Mouse (Mus musculus): Measurements from ENCODE around the gene Lyl1. TPM values are rescaled to one million over a fixed set of nuclear protein-coding genes. Genes with fewer than 3 reads are reported as not detected.

The Lyl1 gene
- polyA plus RNA-seq, 1 experiment from 2014 or later: 45.6 TPM

- Histone ChIP-seq H3K9ac (ENCODE audit: low read depth, low read length) (no peak overlapping the region), H3K36me3 (ENCODE audit: control insufficient read depth, insufficient read depth) (peaks cover 3% of the 10 kb centered on the region; the same call in 1 of the 2 replicates), H3K4me2 (ENCODE audit: low read depth, low read length) (no peak overlapping the region), H3K27ac (ENCODE audit: low read length) (no peak overlapping the region), H3K27me3 (ENCODE audit: control insufficient read depth, insufficient read depth, low read depth, low read length) (no peaks in the 10 kb centered on the region), H3K4me3 (ENCODE audit: low read depth, low read length) (no peak overlapping the region), H3K9me3 (replicated peaks; ENCODE audit: control insufficient read depth, low read length) (no peaks in the 10 kb centered on the region), H3K4me1 (ENCODE audit: control insufficient read depth, low read depth, low read length) (peaks cover 41% of the 10 kb centered on the region)
- no peak for ATAC-seq (ENCODE audit: low read depth)
- WGBS (ENCODE audit: insufficient replicate concordance): 55% methylated on average over 3 of the region's 3 CpGs
Measured at GRCm38 (mm10) chr8:84684537-84684936, 16.7 kb upstream of the Lyl1 start.

GRCm38 (mm10) chr8:84686191-84687002 lies 14.9 kb upstream of the Lyl1 start, which contains the start of gene Trmt1:
Trmt1 (plus strand) TSS chr8:84686307.
- peak within 1 kb of the TSS; percentile 97 for H3K4me3 ChIP-seq (ENCODE audit: low read depth, low read length)
- H3K4me1 ChIP-seq (ENCODE audit: control insufficient read depth, low read depth, low read length): peaks cover 50% of the 10 kb centered on the region
- 8% methylated on average over 20 of the region's 20 CpGs for WGBS (ENCODE audit: insufficient replicate concordance)
- peak within 1 kb of the TSS; percentile 88 for H3K4me2 ChIP-seq (ENCODE audit: low read depth, low read length)
- H3K9ac ChIP-seq (ENCODE audit: low read depth, low read length): peak within 1 kb of the TSS; percentile 99
- peak within 1 kb of the TSS; percentile 92 for H3K27ac ChIP-seq (ENCODE audit: low read length)
- no peaks in the 10 kb centered on the region for H3K27me3 ChIP-seq (ENCODE audit: control insufficient read depth, insufficient read depth, low read depth, low read length)
- no peaks in the 10 kb centered on the region for H3K9me3 ChIP-seq (replicated peaks; ENCODE audit: control insufficient read depth, low read length)
- peaks cover 3% of the 10 kb centered on the region; the same call in 1 of the 2 replicates for H3K36me3 ChIP-seq (ENCODE audit: control insufficient read depth, insufficient read depth)
- no peak for ATAC-seq (ENCODE audit: low read depth)

GRCm38 (mm10) chr8:84687003-84687704 lies 14.1 kb upstream of the Lyl1 start:
- H3K4me1 ChIP-seq (ENCODE audit: control insufficient read depth, low read depth, low read length): peaks cover 48% of the 10 kb centered on the region
- H3K9me3 ChIP-seq (replicated peaks; ENCODE audit: control insufficient read depth, low read length): no peaks in the 10 kb centered on the region
- H3K4me3 ChIP-seq (ENCODE audit: low read depth, low read length): peak overlapping the region; percentile 97
- H3K4me2 ChIP-seq (ENCODE audit: low read depth, low read length): peak overlapping the region; percentile 88
- ATAC-seq (ENCODE audit: low read depth): peak; percentile 42
- peak overlapping the region; percentile 99 for H3K9ac ChIP-seq (ENCODE audit: low read depth, low read length)
- peaks cover 2% of the 10 kb centered on the region; the same call in 1 of the 2 replicates for H3K36me3 ChIP-seq (ENCODE audit: control insufficient read depth, insufficient read depth)
- 1% methylated on average over 51 of the region's 62 CpGs for WGBS (ENCODE audit: insufficient replicate concordance)
- H3K27me3 ChIP-seq (ENCODE audit: control insufficient read depth, insufficient read depth, low read depth, low read length): no peaks in the 10 kb centered on the region
- H3K27ac ChIP-seq (ENCODE audit: low read length): peak overlapping the region; percentile 92

GRCm38 (mm10) chr8:84687705-84688100 lies 13.6 kb upstream of the Lyl1 start, which contains the start of gene Nacc1:
Nacc1 (minus strand) TSS chr8:84687862.
- peak; percentile 85 for ATAC-seq (ENCODE audit: low read depth)
- H3K4me3 ChIP-seq (ENCODE audit: low read depth, low read length): peak within 1 kb of the TSS; percentile 97
- H3K27ac ChIP-seq (ENCODE audit: low read length): peak within 1 kb of the TSS; percentile 92
- H3K9me3 ChIP-seq (replicated peaks; ENCODE audit: control insufficient read depth, low read length): no peaks in the 10 kb centered on the region
- peaks cover 46% of the 10 kb centered on the region for H3K4me1 ChIP-seq (ENCODE audit: control insufficient read depth, low read depth, low read length)
- H3K27me3 ChIP-seq (ENCODE audit: control insufficient read depth, insufficient read depth, low read depth, low read length): no peaks in the 10 kb centered on the region
- 0% methylated on average over 35 of the region's 37 CpGs for WGBS (ENCODE audit: insufficient replicate concordance)
- peak within 1 kb of the TSS; percentile 99 for H3K9ac ChIP-seq (ENCODE audit: low read depth, low read length)
- H3K36me3 ChIP-seq (ENCODE audit: control insufficient read depth, insufficient read depth): 0 out of 2 replicates have a peak, but pooled peaks cover 2% of the 10 kb centered on the region
- peak within 1 kb of the TSS; percentile 88 for H3K4me2 ChIP-seq (ENCODE audit: low read depth, low read length)

- Histone ChIP-seq H3K9me3 (replicated peaks; ENCODE audit: control insufficient read depth, low read length) (no peaks in the 10 kb centered on the region), H3K4me2 (ENCODE audit: low read depth, low read length) (peak overlapping the region; percentile 88), H3K9ac (ENCODE audit: low read depth, low read length) (peak overlapping the region; percentile 71), H3K27ac (ENCODE audit: low read length) (peak overlapping the region; percentile 46), H3K27me3 (ENCODE audit: control insufficient read depth, insufficient read depth, low read depth, low read length) (no peaks in the 10 kb centered on the region), H3K4me1 (ENCODE audit: control insufficient read depth, low read depth, low read length) (peaks cover 42% of the 10 kb centered on the region), H3K4me3 (ENCODE audit: low read depth, low read length) (peak overlapping the region; percentile 81), H3K36me3 (ENCODE audit: control insufficient read depth, insufficient read depth) (0 out of 2 replicates have a peak, but pooled peaks cover 2% of the 10 kb centered on the region)
- under 1% methylated on average over 47 of the region's 47 CpGs for WGBS (ENCODE audit: insufficient replicate concordance)
- ATAC-seq (ENCODE audit: low read depth): peak; percentile 76
Measured at GRCm38 (mm10) chr8:84689091-84689915, 12.0 kb upstream of the Lyl1 start.

GRCm38 (mm10) chr8:84693332-84693731 lies 7.9 kb upstream of the Lyl1 start:
- H3K27me3 ChIP-seq (ENCODE audit: control insufficient read depth, insufficient read depth, low read depth, low read length): no peaks in the 10 kb centered on the region
- WGBS (ENCODE audit: insufficient replicate concordance): 77% methylated on average over 4 of the region's 4 CpGs
- H3K36me3 ChIP-seq (ENCODE audit: control insufficient read depth, insufficient read depth): peaks cover 17% of the 10 kb centered on the region
- no peak for ATAC-seq (ENCODE audit: low read depth)
- H3K9me3 ChIP-seq (replicated peaks; ENCODE audit: control insufficient read depth, low read length): no peaks in the 10 kb centered on the region
- H3K4me3 ChIP-seq (ENCODE audit: low read depth, low read length): no peak overlapping the region
- H3K4me2 ChIP-seq (ENCODE audit: low read depth, low read length): no peak overlapping the region
- peaks cover 21% of the 10 kb centered on the region for H3K4me1 ChIP-seq (ENCODE audit: control insufficient read depth, low read depth, low read length)
- no peak overlapping the region for H3K27ac ChIP-seq (ENCODE audit: low read length)
- no peak overlapping the region for H3K9ac ChIP-seq (ENCODE audit: low read depth, low read length)

- no peak overlapping the region for H3K4me3 ChIP-seq (ENCODE audit: low read depth, low read length)
- H3K4me2 ChIP-seq (ENCODE audit: low read depth, low read length): no peak overlapping the region
- H3K4me1 ChIP-seq (ENCODE audit: control insufficient read depth, low read depth, low read length): peaks cover 22% of the 10 kb centered on the region
- no peak overlapping the region for H3K9ac ChIP-seq (ENCODE audit: low read depth, low read length)
- ATAC-seq (ENCODE audit: low read depth): no peak
- no peaks in the 10 kb centered on the region for H3K9me3 ChIP-seq (replicated peaks; ENCODE audit: control insufficient read depth, low read length)
- H3K27me3 ChIP-seq (ENCODE audit: control insufficient read depth, insufficient read depth, low read depth, low read length): no peaks in the 10 kb centered on the region
- no peak overlapping the region for H3K27ac ChIP-seq (ENCODE audit: low read length)
- peaks cover 22% of the 10 kb centered on the region for H3K36me3 ChIP-seq (ENCODE audit: control insufficient read depth, insufficient read depth)
- WGBS (ENCODE audit: insufficient replicate concordance): 81% methylated on average over 6 of the region's 6 CpGs
Measured at GRCm38 (mm10) chr8:84695140-84695539, 6.1 kb upstream of the Lyl1 start.

GRCm38 (mm10) chr8:84697166-84698130 lies 3.8 kb upstream of the Lyl1 start:
- peaks cover 32% of the 10 kb centered on the region for H3K4me1 ChIP-seq (ENCODE audit: control insufficient read depth, low read depth, low read length)
- no peak overlapping the region for H3K9ac ChIP-seq (ENCODE audit: low read depth, low read length)
- WGBS (ENCODE audit: insufficient replicate concordance): 74% methylated on average over 14 of the region's 14 CpGs
- H3K9me3 ChIP-seq (replicated peaks; ENCODE audit: control insufficient read depth, low read length): no peaks in the 10 kb centered on the region
- peaks cover 19% of the 10 kb centered on the region for H3K36me3 ChIP-seq (ENCODE audit: control insufficient read depth, insufficient read depth)
- no peaks in the 10 kb centered on the region for H3K27me3 ChIP-seq (ENCODE audit: control insufficient read depth, insufficient read depth, low read depth, low read length)
- H3K4me2 ChIP-seq (ENCODE audit: low read depth, low read length): no peak overlapping the region
- H3K4me3 ChIP-seq (ENCODE audit: low read depth, low read length): no peak overlapping the region
- ATAC-seq (ENCODE audit: low read depth): no peak
- H3K27ac ChIP-seq (ENCODE audit: low read length): no peak overlapping the region
